Mouse (Mus musculus): ENCODE data around the gene Vav2.

- TF ChIP-seq POLR2A (IDR thresholded peaks at IDR 0.05; ENCODE audit: low read depth, low read length) (no peak), CTCF (conservative IDR thresholded peaks at IDR 0.05; ENCODE audit: insufficient read depth, insufficient read length, low read depth, low read length) (no peak)
These were observed 203.8 kb downstream of the Vav2 start for GRCm38 (mm10) chr2:27223012-27223421.
